Mouse (Mus musculus) forebrain, postnatal 0 days (tissue): ENCODE results near the gene Fnbp1. TPM values are rescaled to one million over a fixed set of nuclear protein-coding genes. Genes with fewer than 3 reads are reported as not detected.

Source experiments
- ATAC-seq: fragments of 200-750 bp; cut with Nextera tagmentation; 2 replicates; pipeline ENCODE4 v1.8.0; 2017; ENCODE audit warnings: mild to moderate bottlenecking, moderate library complexity
- DNase-seq: peaks from one replicate; pipeline ENCODE4 v3.0.0-alpha.2; 2015
- H3K27ac ChIP-seq: fragments of 300-500 bp; sonication (generic); 2 replicates; pipeline ENCODE4 v1.5.1; 2014; ENCODE audit warnings: low read depth, mild to moderate bottlenecking, antibody characterized with exemption, low read length, moderate library complexity, mixed read lengths
- H3K27me3 ChIP-seq: fragments of 300-500 bp; sonication (generic); 2 replicates; pipeline ENCODE4 v1.6.1; 2014; ENCODE audit warnings: mild to moderate bottlenecking, low read length, mixed read lengths; ENCODE audit not compliant: insufficient read depth
- H3K36me3 ChIP-seq: fragments of 300-500 bp; sonication (generic); 2 replicates; pipeline ENCODE4 v1.6.1; 2014; ENCODE audit warnings: mild to moderate bottlenecking, moderate library complexity; ENCODE audit not compliant: insufficient read depth
- H3K4me1 ChIP-seq: fragments of 300-500 bp; sonication (generic); 2 replicates; pipeline ENCODE4 v1.6.1; 2014; ENCODE audit warnings: antibody characterized with exemption; ENCODE audit not compliant: insufficient read depth
- H3K4me2 ChIP-seq: fragments of 300-500 bp; sonication (generic); 2 replicates; pipeline ENCODE4 v1.6.1; 2014; ENCODE audit warnings: low read depth, mild to moderate bottlenecking, moderate library complexity
- H3K4me3 ChIP-seq: fragments of 300-500 bp; sonication (generic); 2 replicates; pipeline ENCODE4 v1.5.1; 2014; ENCODE audit warnings: low read depth, low read length, mixed read lengths
- H3K9ac ChIP-seq: fragments of 300-500 bp; sonication (generic); 2 replicates; pipeline ENCODE4 v1.6.1; 2014; ENCODE audit warnings: mild to moderate bottlenecking
- H3K9me3 ChIP-seq: fragments of 300-500 bp; sonication (generic); 2 replicates; pipeline ENCODE4 v1.6.1; 2016; ENCODE audit warnings: low read length
- CTCF ChIP-seq: sonication (generic); IDR thresholded peaks from 2 replicates; pipeline ENCODE4 v1.5.1; 2016; ENCODE audit warnings: antibody characterized with exemption, control low read depth, low read depth
- WGBS: fragments of 180-500 bp; shearing (Covaris S2); extraction: QIAGEN DNeasy Blood & Tissue Kit; methylation state at CpG from one replicate; pipeline ENCODE4 v1.1.7; 2014; 5-methylcytosine and 5-hydroxymethylcytosine counted together
- polyA plus RNA-seq: library from polyadenylated mRNA; unstranded; fragments of >200 nt; fragmentation: Nextera tagmentation; extraction: Ambion mirVana; gene quantifications from 2 replicates; pipeline ENCODE4 v1.2.1, GENCODE M21; 2015
- total RNA-seq: library from RNA; depleted of rRNA; stranded (reverse); fragments of >200 nt; gene quantifications from 2 replicates; pipeline ENCODE4 v1.2.3, GENCODE M21; 2014

The Fnbp1 gene
- total and polyA plus RNA-seq, 2 experiments from 2014 or later = 13.3 to 20.1 TPM

- no peak overlapping the region for H3K9ac ChIP-seq
- H3K4me2 ChIP-seq = no peak overlapping the region
- H3K36me3 ChIP-seq = peaks cover 72% of the 10 kb centered on the region
- no peak overlapping the region for H3K4me3 ChIP-seq
- ATAC-seq (peak; percentile 18; the same call in 1 of the 2 replicates), DNase-seq (peak; percentile 9)
- no peaks in the 10 kb centered on the region for H3K9me3 ChIP-seq
- no peaks in the 10 kb centered on the region for H3K27me3 ChIP-seq
- H3K4me1 ChIP-seq = no peaks in the 10 kb centered on the region
- no peak for TF ChIP-seq CTCF
- no peak overlapping the region for H3K27ac ChIP-seq
- WGBS = 59% methylated on average over 7 of the region's 7 CpGs
Measured at GRCm38 (mm10) chr2:31031972-31032371, 109.8 kb downstream of the Fnbp1 start.

GRCm38 (mm10) chr2:31026642-31027041, 115.2 kb downstream of the Fnbp1 start:
- Histone ChIP-seq H3K4me3 (no peak overlapping the region), H3K4me2 (no peak overlapping the region), H3K36me3 (peaks cover 44% of the 10 kb centered on the region), H3K9ac (no peak overlapping the region), H3K27ac (no peak overlapping the region), H3K9me3 (no peaks in the 10 kb centered on the region), H3K4me1 (no peaks in the 10 kb centered on the region), H3K27me3 (no peaks in the 10 kb centered on the region)
- ATAC-seq = no peak
- WGBS = 77% methylated on average over 8 of the region's 8 CpGs
- DNase-seq = no peak
- TF ChIP-seq CTCF = no peak

GRCm38 (mm10) chr2:31025458-31025857, 116.3 kb downstream of the Fnbp1 start:
- Histone ChIP-seq H3K9ac (no peak overlapping the region), H3K27me3 (no peaks in the 10 kb centered on the region), H3K4me2 (no peak overlapping the region), H3K9me3 (no peaks in the 10 kb centered on the region), H3K4me1 (no peaks in the 10 kb centered on the region), H3K27ac (no peak overlapping the region), H3K36me3 (peaks cover 56% of the 10 kb centered on the region), H3K4me3 (no peak overlapping the region)
- WGBS = 89% methylated on average over 3 of the region's 3 CpGs
- ATAC-seq (no peak), DNase-seq (no peak)
- no peak for TF ChIP-seq CTCF

DNA sequence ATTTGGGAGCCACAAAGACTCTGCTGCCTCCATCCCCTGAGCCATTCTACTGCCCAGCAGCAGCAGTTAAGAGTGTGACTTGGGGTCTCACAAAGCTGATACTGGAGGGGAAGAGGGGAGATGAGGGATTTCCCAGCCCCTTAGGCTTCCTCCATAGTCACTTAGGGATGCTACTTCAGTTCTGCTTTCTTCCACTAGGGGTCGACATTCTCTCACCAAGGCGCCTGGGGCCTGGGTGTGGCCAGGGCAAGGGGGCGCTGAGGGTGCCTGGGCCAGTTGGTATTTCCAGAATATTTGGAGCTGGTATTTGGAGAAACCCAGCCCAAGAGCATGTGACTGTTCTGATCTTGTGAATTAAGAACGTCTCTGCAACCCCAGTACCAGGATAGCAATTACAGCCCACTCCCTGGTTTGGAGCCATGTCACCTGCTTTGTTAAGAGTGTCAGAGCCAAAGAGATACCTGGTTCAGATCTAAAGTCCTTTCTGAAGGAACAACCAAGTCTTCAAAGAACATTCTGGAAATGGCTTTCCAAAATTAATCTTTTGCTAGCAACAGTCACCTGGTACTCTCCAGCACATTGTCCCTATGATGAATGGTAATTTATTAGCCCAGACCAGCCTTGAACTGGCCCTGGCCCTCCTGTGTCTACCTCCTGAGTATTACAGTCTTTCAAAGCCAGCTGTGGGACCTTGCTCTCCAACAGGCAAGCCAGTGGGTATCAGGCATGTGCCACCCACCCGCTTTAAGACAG, 117.0 kb downstream of the Fnbp1 start:
- Histone ChIP-seq H3K36me3 (peaks cover 58% of the 10 kb centered on the region), H3K9me3 (no peaks in the 10 kb centered on the region), H3K4me3 (no peak overlapping the region), H3K27me3 (no peaks in the 10 kb centered on the region), H3K4me2 (no peak overlapping the region), H3K9ac (no peak overlapping the region), H3K27ac (no peak overlapping the region), H3K4me1 (no peaks in the 10 kb centered on the region)
- ATAC-seq (peak; percentile 82), DNase-seq (peak; percentile 74)
- 28% methylated on average over 5 of the region's 5 CpGs for WGBS
- TF ChIP-seq CTCF = peak; percentile 92

GRCm38 (mm10) chr2:31023940-31024339, 117.9 kb downstream of the Fnbp1 start:
- Histone ChIP-seq H3K27ac (no peak overlapping the region), H3K9ac (no peak overlapping the region), H3K4me2 (no peak overlapping the region), H3K36me3 (peaks cover 63% of the 10 kb centered on the region), H3K9me3 (no peaks in the 10 kb centered on the region), H3K4me1 (no peaks in the 10 kb centered on the region), H3K27me3 (no peaks in the 10 kb centered on the region), H3K4me3 (no peak overlapping the region)
- DNase-seq (no peak), ATAC-seq (no peak)
- WGBS = 81% methylated on average over 5 of the region's 5 CpGs
- no peak for TF ChIP-seq CTCF

- Histone ChIP-seq H3K27me3 (no peaks in the 10 kb centered on the region), H3K9ac (no peak overlapping the region), H3K27ac (no peak overlapping the region), H3K9me3 (no peaks in the 10 kb centered on the region), H3K36me3 (peaks cover 72% of the 10 kb centered on the region), H3K4me1 (no peaks in the 10 kb centered on the region), H3K4me2 (no peak overlapping the region), H3K4me3 (no peak overlapping the region)
- DNase-seq (no peak), ATAC-seq (no peak)
- TF ChIP-seq CTCF = no peak
- 93% methylated on average over 2 of the region's 2 CpGs for WGBS
Measured at GRCm38 (mm10) chr2:31020202-31020601, 121.6 kb downstream of the Fnbp1 start.

DNA sequence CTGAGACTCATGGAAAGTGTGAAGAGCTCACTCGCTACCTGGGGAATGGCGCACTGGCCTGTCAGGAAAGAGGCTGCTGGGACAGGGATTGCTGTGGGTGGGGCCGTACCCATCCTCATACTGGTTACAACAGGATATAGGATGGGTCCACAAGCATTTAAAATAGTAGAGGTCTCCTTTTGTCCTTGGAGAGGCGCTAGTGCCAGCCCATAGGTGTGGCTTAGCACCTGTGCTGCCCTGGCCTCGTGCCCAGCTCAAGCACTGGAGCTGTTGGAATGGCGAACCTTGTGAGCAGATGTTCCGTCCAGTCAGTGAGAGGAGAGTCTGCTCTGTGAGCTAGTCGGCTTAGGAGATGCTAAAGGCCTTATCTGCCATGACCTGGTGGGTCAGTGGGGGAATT, 122.8 kb downstream of the Fnbp1 start:
- H3K4me3 ChIP-seq = no peak overlapping the region
- H3K9me3 ChIP-seq = no peaks in the 10 kb centered on the region
- DNase-seq (no peak), ATAC-seq (no peak)
- H3K27ac ChIP-seq = no peak overlapping the region
- TF ChIP-seq CTCF = no peak
- WGBS = 87% methylated on average over 8 of the region's 8 CpGs
- H3K27me3 ChIP-seq = no peaks in the 10 kb centered on the region
- H3K4me2 ChIP-seq = no peak overlapping the region
- no peak overlapping the region for H3K9ac ChIP-seq
- no peaks in the 10 kb centered on the region for H3K4me1 ChIP-seq
- peaks cover 72% of the 10 kb centered on the region for H3K36me3 ChIP-seq
